Mouse (Mus musculus): Measurements from ENCODE around the gene Unc45b.
A peak's percentile ranks its signal among the peaks of the same experiment; 100 is the strongest.

Gene Unc45b

DNA sequence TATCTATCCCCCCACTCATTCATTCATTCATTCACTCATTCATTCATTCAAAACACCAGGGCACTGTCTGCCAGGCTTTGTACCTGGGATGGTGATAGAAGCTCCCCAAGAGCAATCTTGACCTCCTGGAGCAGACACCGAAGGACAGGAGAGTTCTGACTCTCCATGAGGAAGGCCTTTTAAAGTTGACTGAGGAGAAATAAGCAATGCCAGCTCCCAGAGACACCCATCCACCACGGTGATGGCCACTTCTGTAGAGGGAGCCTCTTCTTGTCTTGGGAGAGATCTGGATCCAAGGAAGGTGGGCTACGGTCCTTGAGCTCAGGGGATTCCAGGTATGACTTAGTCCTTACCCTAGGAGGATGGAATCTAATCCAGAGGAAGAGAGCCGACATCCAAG lies at the start of gene Unc45b:
Unc45b (plus strand) TSS at position 301 of the 400 bp plus-strand sequence.
- no peak for DNase-seq (ENCODE audit: low spot score in 2 of 2)

DNA sequence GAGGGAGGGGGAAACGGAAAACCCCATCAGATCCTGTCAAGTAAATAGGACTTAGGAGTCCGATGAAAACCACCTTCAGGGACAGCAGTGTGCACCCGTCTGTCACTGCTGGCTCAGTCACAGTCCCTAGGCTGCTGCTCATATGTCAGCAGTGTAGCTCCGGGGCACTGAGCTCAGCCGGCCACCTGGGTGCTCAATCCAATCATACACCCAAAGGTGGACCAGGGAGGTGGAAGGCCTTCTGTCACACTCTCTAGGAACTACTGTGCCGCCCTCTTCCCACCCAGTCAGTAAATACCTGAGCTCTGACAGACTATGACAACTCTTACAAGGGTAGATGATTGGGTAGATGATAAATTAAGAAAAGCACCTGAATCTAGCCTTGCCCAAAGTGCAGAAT lies 49.6 kb upstream of the Unc45b start:
- no peak for DNase-seq (ENCODE audit: low spot score in 2 of 2)

DNA sequence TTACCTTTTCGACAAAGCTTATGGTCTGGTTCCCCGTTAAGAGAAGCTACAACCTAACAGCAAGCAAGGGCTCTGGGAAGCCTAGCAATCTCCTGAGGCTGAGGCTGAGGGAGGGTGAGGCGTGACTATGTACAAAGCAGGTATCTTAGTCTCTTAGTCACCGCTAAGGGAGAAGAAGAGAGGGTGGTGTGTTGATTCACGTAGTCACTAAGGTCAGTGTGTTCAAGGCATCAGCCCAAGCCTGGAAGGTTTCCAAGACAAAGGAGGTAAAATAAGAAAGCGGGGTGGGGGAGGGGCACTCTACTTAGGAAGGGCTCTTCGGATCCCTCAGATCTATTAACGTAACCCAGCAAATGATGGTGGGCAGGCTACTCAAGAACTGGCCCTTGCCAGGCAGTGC lies 48.8 kb upstream of the Unc45b start:
- DNase-seq (ENCODE audit: low spot score in 2 of 2) = no peak

DNA sequence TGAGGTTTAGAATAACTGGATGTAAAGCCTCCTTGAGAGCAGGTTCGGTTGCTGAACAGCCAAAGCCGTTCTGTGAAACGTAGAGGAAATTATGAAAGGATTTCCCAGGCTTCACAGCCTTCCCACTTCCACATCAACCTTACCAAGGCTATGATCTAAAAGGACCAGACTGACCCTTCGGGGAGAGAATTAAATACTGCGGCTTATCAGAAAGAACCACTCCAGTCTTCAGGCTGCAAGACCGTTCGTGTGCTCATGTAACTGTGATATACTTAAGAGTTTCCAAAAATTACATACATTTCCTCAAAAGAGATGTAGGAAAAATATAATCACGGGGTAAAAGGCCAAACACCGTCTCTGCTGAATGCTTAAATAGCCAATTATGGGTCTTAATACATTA lies 47.7 kb upstream of the Unc45b start:
- no peak for DNase-seq (ENCODE audit: low spot score in 2 of 2)

- no peak for DNase-seq (ENCODE audit: low spot score in 2 of 2)
Measured at GRCm38 (mm10) chr11:82863059-82863458, 47.3 kb upstream of the Unc45b start.

- DNase-seq (ENCODE audit: low spot score in 2 of 2) = no peak
Measured at GRCm38 (mm10) chr11:82863488-82863931, 46.8 kb upstream of the Unc45b start.

DNA sequence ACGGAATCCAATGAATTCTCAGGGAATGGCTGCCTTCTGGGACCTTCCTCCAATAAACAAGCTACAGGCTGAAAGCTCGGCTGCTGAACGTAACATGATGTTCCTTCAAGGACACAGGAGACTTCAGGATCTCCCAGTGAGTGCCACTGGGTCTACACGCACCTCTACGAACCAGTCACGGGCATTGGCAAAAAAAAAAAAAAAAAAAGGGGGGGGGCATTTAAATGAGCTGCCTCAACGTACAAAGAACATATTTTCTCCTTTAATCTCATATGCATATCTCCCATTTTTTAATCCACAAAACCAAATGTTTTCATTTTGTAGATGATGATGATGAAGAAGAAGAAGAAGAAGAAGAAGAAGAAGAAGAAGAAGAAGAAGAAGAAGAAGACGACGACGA lies 44.4 kb upstream of the Unc45b start:
- no peak for DNase-seq (ENCODE audit: low spot score in 2 of 2)

GRCm38 (mm10) chr11:82866850-82867564 lies 43.3 kb upstream of the Unc45b start:
- DNase-seq (ENCODE audit: low spot score in 2 of 2) = no peak

GRCm38 (mm10) chr11:82867956-82868355 lies 42.4 kb upstream of the Unc45b start:
- no peak for DNase-seq (ENCODE audit: low spot score in 2 of 2)

DNA sequence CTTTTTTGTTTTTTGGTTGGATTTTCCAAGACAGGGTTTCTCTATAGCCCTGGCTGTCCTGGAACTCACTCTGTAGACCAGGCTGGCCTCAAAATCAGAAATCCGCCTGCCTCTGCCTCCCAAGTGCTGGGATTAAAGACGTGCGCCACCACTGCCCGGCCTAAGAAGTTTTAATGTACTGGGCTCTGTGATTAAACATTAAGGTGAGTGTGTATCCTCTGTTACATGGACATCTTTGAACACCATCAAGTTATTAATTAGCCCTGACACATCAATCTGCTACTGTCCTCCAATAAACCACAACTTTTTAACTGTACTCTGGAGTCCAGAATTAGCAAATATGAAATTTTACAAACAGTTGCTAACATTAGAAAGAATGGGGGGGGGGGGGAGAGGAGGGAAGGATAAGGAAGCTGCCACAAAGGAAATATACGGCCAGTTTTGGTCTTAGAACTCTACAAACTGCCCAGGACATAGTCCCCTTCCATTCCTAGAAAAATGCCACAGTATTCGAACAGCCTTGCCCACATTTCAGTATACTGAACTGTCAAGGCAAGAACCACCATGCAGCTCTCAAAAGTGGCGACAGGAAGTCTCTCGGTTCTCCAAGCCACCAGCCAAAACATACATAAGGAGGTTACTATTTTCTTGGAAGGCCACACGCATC lies 40.7 kb upstream of the Unc45b start:
- DNase-seq (ENCODE audit: low spot score in 2 of 2) = no peak

DNA sequence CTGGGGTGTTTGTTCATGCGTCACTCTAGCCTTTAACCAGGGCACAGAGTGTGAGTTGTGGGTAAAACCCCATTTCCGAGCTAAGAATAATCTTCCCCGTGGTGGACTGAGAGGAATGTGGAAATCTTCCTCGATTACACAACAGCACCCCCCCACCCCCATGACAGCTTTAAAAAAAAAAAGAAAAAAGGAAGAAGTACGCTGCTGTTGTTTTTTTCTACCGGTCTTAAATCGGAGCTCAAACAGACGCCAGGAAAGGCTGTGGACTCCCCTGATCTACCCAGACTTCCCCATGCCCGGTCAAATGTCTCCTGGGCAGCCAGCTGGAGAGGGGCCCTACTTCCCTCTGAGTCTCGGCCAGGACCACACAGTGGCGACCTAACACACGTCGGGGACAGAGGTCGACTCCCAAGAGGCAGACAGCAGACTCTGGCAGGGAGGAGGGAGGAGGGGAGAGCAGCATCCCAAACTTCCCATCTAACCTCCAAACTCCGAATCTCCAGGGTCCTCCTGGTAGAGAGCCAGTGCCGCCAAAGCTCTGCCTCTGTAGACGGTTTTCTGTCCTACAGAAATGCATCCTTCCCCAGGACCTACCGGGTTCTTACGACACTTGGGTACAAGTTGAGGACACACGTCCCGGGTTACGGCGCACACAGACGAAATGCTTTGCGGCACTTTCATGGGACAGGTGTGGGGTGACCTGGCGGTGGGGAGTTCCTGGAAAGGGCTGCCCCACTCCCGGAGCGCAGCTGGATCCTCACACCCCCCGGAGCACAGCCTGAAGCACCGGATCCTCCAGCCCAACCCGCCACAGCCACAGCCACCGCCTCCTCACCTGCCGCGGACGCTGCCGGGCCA lies 39.9 kb upstream of the Unc45b start:
- peak; percentile 12 to 17 for DNase-seq (ENCODE audit: low spot score in 2 of 2)

GRCm38 (mm10) chr11:82871031-82871446 lies 39.3 kb upstream of the Unc45b start, which contains the start of gene Rffl:
Gene Rffl, minus strand, starts transcription at chr11:82871210.
- DNase-seq (ENCODE audit: low spot score in 2 of 2) = peak; percentile 88 to 90

GRCm38 (mm10) chr11:82874924-82875323 lies 35.4 kb upstream of the Unc45b start:
- DNase-seq (ENCODE audit: low spot score in 2 of 2) = no peak

DNA sequence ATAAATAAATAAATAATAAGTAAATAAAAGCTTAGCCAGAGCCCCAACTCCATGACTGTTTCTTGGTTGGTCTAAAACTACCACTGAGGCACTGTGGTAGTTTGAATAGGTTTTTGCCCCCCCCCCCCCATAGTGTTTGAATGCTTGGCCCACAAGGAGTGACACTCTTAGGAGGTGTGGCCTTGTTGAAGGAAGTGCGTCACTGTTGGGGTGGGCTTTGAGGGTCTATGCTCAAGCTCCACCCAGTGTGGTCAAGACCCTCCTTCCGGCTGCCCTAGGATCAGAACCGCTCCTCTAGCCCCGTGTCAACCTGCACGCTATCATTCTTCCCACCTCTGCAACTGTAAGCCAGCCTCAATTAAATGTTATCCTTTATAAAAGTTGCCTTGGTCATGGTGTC lies 34.7 kb upstream of the Unc45b start:
- DNase-seq (ENCODE audit: low spot score in 2 of 2) = no peak

GRCm38 (mm10) chr11:82877726-82878344 lies 32.5 kb upstream of the Unc45b start:
- no peak for DNase-seq (ENCODE audit: low spot score in 2 of 2)

DNA sequence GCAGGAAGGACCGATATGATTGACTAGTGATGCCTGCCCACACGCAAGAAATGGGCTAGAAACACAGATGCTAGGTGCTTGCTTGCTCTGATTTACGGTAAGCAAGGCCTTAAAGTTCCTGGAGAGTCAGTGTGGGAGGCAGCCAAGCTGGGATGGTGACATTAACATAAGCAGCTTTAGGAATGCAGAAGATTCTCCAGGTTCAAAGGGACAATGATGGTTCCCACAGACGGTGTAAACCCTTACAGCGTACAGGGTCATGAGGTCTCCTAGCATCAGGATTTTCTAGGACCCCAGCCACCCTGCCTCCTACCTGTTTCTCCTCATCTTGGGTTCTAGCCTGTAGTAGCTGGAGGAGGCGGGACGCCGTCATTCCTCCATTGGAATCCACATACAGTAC lies 27.2 kb upstream of the Unc45b start:
- no peak for DNase-seq (ENCODE audit: low spot score in 2 of 2)

GRCm38 (mm10) chr11:82886559-82886958 lies 23.8 kb upstream of the Unc45b start:
- DNase-seq (ENCODE audit: low spot score in 2 of 2) = no peak

DNA sequence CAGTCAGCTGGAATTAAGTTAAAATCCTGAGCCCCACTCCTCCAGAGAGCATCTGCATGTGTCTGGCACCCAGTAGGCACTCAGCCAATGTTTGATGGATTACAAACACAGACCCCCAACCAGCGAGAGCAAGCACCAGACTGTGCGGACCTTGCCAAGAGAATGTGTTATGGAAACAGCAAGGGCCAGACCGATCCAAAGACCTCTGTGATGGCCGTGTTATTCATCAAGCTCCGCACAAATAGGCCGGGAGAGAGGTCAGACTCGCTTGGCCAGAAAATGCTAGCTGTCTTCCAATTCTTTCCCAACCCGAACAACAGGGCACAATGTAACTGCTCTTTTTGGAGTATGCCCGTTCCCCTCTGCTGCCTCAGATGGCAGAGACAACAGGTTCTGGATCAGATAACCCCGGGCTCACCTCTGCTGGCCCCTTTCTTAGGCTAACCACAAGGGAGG lies 21.8 kb upstream of the Unc45b start:
- no peak for DNase-seq (ENCODE audit: low spot score in 2 of 2)

GRCm38 (mm10) chr11:82889524-82890341 lies 20.6 kb upstream of the Unc45b start:
- DNase-seq (ENCODE audit: low spot score in 2 of 2) = peak in 1 of 2 experiments; percentile 23

DNA sequence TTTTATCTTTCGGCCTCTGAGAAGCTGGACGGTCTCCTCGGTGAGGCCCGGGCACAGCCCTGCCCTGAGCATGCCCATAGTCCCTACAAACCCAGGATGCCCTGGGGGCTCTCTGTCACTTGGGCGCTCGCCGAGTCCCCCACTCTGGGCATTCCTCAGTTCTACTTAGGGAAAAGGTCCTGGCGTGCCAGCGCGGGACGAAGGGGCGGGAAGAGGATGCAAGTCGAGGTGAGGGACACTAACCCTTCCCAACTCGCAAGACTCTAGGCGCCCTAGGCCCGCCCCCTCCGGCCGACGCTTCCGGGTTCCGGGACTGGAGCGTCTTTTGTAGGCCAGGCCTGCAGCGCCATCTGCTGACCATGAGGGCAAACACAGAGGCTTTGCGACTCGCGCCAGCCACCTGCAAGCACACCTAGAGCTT lies 20.0 kb upstream of the Unc45b start, which contains the start of gene Rad51d:
Rad51d (minus strand) TSS at position 273 of the 421 bp plus-strand sequence.
- DNase-seq (ENCODE audit: low spot score in 2 of 2) = peak; percentile 88

GRCm38 (mm10) chr11:82891936-82892335 lies 18.4 kb upstream of the Unc45b start, which contains the start of gene Fndc8:
Gene Fndc8, plus strand, starts transcription at chr11:82892124.
- no peak for DNase-seq (ENCODE audit: low spot score in 2 of 2)
